Mouse (Mus musculus): ENCODE data around the gene Olfr881. TPM values are rescaled to one million over a fixed set of nuclear protein-coding genes. Genes with fewer than 3 reads are reported as not detected.

The Olfr881 gene
- polyA plus RNA-seq (2017; shearing (Covaris generic)), result 0.16 TPM

GRCm38 (mm10) chr9:37991525-37991924, at the start of gene Olfr881:
Olfr881 (plus strand) TSS chr9:37991825.

DNA sequence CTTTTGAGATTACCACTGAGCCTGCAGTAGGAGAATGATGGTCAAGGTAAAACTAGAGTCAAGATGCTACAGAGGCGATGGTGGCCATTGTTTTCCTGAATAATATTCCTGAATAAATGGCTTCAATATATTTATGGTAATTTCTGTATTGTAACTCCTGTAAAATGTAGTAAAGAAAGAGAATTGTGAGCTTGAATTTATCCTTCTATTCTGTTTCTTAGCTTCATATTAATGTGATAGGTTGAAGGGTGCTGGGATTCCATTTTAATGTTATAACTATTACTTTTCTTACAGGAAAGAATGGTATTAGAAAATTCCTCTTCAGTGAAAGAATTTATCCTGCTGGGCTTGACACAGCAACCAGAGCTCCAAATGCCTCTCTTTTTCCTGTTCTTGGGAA, 33.9 kb downstream of the Olfr881 start, which contains the start of gene Olfr883:
Gene Olfr883, plus strand, starts transcription at position 301 of the 400 bp plus-strand sequence.

Other genes starting within 250 kb of the Olfr881 start
- gene Olfr874, start 246.7 kb upstream of the Olfr881 start, polyA plus RNA-seq (2017; shearing (Covaris generic)), result 0.34 TPM
- gene Olfr875, start 220.0 kb upstream of the Olfr881 start, polyA plus RNA-seq (2017; shearing (Covaris generic)), result not detected
- gene Olfr876, start 188.8 kb upstream of the Olfr881 start, polyA plus RNA-seq (2017; shearing (Covaris generic)), result 0.22 TPM
- not detected for gene Olfr877, start 137.6 kb upstream of the Olfr881 start, polyA plus RNA-seq (2017; shearing (Covaris generic))
- not detected for gene Olfr145, start 95.1 kb upstream of the Olfr881 start, polyA plus RNA-seq (2017; shearing (Covaris generic))
- 0.34 TPM for gene Olfr878, start 74.0 kb upstream of the Olfr881 start, polyA plus RNA-seq (2017; shearing (Covaris generic))
- gene Olfr883, start 34.0 kb downstream of the Olfr881 start, polyA plus RNA-seq (2017; shearing (Covaris generic)), result not detected
- not detected for gene Olfr884, start 54.7 kb downstream of the Olfr881 start, polyA plus RNA-seq (2017; shearing (Covaris generic))
- gene Olfr885, start 69.5 kb downstream of the Olfr881 start, polyA plus RNA-seq (2017; shearing (Covaris generic)), result not detected
- 0.07 TPM for gene Olfr887, start 92.2 kb downstream of the Olfr881 start, polyA plus RNA-seq (2017; shearing (Covaris generic))
- not detected for gene Olfr888, start 116.3 kb downstream of the Olfr881 start, polyA plus RNA-seq (2017; shearing (Covaris generic))
- gene Olfr889, start 123.4 kb downstream of the Olfr881 start, polyA plus RNA-seq (2017; shearing (Covaris generic)), result not detected
- 0.39 TPM for gene Olfr890, start 150.7 kb downstream of the Olfr881 start, polyA plus RNA-seq (2017; shearing (Covaris generic))
- not detected for gene Olfr891, start 189.0 kb downstream of the Olfr881 start, polyA plus RNA-seq (2017; shearing (Covaris generic))
- not detected for gene Olfr893, start 216.5 kb downstream of the Olfr881 start, polyA plus RNA-seq (2017; shearing (Covaris generic))
- gene Olfr894, start 226.2 kb downstream of the Olfr881 start, polyA plus RNA-seq (2017; shearing (Covaris generic)), result not detected